Mouse (Mus musculus): ENCODE data around the gene B230217C12Rik. TPM values are rescaled to one million over a fixed set of nuclear protein-coding genes. Genes with fewer than 3 reads are reported as not detected.

Gene B230217C12Rik
- polyA plus RNA-seq, 1 experiment, result 1.8 TPM

DNA sequence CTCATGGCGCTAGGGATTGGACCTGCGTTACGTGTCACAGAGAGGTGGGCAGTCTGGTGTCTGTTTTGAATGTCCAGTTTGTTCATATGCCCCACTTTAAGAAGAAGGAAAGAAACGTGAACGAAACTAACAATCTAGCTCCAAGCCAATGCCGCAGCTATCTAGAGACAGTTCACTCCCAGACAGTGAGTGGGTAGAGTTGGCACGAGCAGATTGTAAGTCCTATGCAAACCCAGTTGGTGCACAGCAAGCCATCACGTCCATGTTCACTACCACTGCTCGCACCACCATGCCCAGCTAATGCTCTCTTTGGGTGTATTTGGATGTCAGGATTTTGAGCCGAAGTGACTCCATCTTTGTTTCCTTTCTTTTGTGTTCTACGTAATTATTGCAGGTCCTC, 16.4 kb upstream of the B230217C12Rik start:
- Histone ChIP-seq H3K4me3 (ENCODE audit: extremely low read depth, insufficient read depth, insufficient read length) (no peak overlapping the region), H3K27me3 (ENCODE audit: control insufficient read depth, insufficient read depth, low read length) (no peaks in the 10 kb centered on the region), H3K36me3 (ENCODE audit: control insufficient read depth, insufficient read depth, low read length) (peaks cover 9% of the 10 kb centered on the region), H3K4me1 (ENCODE audit: control insufficient read depth, insufficient read depth, insufficient read length) (peaks cover 34% of the 10 kb centered on the region), H3K27ac (ENCODE audit: insufficient read depth, low read length) (no peak overlapping the region)
- DNase-seq (ENCODE audit: low read depth in 1 of 2, low spot score in 2 of 2), result no peak
- 95% methylated on average over 11 of the region's 11 CpGs for WGBS
- TF ChIP-seq POLR2A (IDR thresholded peaks at IDR 0.05; ENCODE audit: low read depth, low read length) (no peak), CTCF (IDR thresholded peaks at IDR 0.05; ENCODE audit: extremely low read depth, insufficient read depth, insufficient read length, insufficient replicate concordance) (no peak)

DNA sequence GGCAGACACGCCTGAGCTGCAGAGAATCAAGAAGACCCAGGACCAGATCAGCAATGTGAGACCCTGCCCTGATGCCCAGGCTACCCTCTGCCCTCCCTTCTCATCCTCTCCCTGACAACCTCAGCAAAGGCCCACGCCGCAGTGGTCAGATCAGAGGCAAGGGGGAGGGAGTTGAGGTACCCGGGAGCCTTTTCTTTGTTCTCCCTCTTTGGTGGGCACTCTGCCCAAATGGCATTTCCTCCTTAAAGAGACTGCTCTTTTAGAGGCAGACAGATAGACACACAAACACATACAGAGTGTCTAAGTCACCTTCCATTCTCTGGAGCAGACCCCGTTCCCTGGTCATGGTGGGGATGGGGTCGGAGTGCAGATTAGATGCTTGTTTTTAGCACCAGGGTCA, 15.7 kb upstream of the B230217C12Rik start:
- DNase-seq (ENCODE audit: low read depth in 1 of 2, low spot score in 2 of 2), result no peak
- Histone ChIP-seq H3K4me3 (ENCODE audit: extremely low read depth, insufficient read depth, insufficient read length) (no peak overlapping the region), H3K27me3 (ENCODE audit: control insufficient read depth, insufficient read depth, low read length) (no peaks in the 10 kb centered on the region), H3K4me1 (ENCODE audit: control insufficient read depth, insufficient read depth, insufficient read length) (peaks cover 37% of the 10 kb centered on the region), H3K27ac (ENCODE audit: insufficient read depth, low read length) (peak overlapping the region; percentile 81), H3K36me3 (ENCODE audit: control insufficient read depth, insufficient read depth, low read length) (peaks cover 6% of the 10 kb centered on the region)
- TF ChIP-seq CTCF (IDR thresholded peaks at IDR 0.05; ENCODE audit: extremely low read depth, insufficient read depth, insufficient read length, insufficient replicate concordance) (no peak), POLR2A (IDR thresholded peaks at IDR 0.05; ENCODE audit: low read depth, low read length) (no peak)
- 12% methylated on average over 6 of the region's 6 CpGs for WGBS

DNA sequence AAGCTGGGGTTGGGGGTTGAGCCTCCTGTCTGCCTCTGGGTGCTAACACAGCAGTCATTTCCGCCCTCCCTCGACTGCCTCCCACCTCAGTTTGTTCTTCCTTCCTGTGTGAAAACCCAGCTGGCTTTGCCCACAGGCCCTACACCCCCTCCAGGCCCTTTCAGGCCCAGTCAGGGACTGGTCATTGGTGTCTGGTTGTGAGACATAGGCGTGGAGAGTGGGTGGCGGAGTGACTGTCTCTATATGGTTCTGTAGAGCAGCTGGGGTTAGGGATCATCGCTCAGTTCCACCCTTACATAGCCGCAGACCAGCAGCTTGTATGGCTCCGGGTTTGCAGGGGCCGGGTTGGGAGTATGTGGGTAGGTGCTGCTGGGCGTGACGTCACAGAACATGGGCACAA, 15.3 kb upstream of the B230217C12Rik start:
- peak in 1 of 2 experiments; percentile 64 for DNase-seq (ENCODE audit: low read depth in 1 of 2, low spot score in 2 of 2)
- Histone ChIP-seq H3K27ac (ENCODE audit: insufficient read depth, low read length) (peak overlapping the region; percentile 81), H3K27me3 (ENCODE audit: control insufficient read depth, insufficient read depth, low read length) (no peaks in the 10 kb centered on the region), H3K36me3 (ENCODE audit: control insufficient read depth, insufficient read depth, low read length) (peaks cover 5% of the 10 kb centered on the region; the same call in 1 of the 2 replicates), H3K4me3 (ENCODE audit: extremely low read depth, insufficient read depth, insufficient read length) (no peak overlapping the region; the same call in 1 of the 2 replicates), H3K4me1 (ENCODE audit: control insufficient read depth, insufficient read depth, insufficient read length) (peaks cover 39% of the 10 kb centered on the region)
- TF ChIP-seq CTCF (IDR thresholded peaks at IDR 0.05; ENCODE audit: extremely low read depth, insufficient read depth, insufficient read length, insufficient replicate concordance) (no peak), POLR2A (IDR thresholded peaks at IDR 0.05; ENCODE audit: low read depth, low read length) (no peak)
- WGBS, result 20% methylated on average over 10 of the region's 10 CpGs

DNA sequence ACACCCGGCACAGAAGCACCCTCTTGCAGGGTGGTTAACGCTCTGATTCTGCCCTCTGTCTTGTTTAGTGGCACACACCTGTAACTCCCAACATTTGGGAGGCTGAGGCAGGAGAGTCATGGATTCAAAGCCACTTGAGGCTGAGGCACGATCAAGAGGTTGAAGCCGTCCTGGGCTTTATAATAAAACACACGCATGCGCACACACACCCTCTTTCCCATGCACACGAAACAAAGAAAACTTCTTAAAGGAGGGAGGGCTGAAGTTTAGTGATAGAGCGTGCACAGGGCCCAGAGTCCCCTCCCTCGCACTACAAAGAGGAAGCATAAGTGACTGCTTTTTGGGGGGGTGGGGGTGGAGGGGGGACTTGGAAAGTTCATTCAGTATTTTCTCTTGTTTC, 14.6 kb upstream of the B230217C12Rik start:
- H3K36me3 ChIP-seq (ENCODE audit: control insufficient read depth, insufficient read depth, low read length), result peaks cover 5% of the 10 kb centered on the region; the same call in 1 of the 2 replicates
- 16% methylated on average over 9 of the region's 9 CpGs for WGBS
- H3K27ac ChIP-seq (ENCODE audit: insufficient read depth, low read length), result peak overlapping the region; percentile 81; the same call in 1 of the 2 replicates
- no peak for DNase-seq (ENCODE audit: low read depth in 1 of 2, low spot score in 2 of 2)
- TF ChIP-seq POLR2A (IDR thresholded peaks at IDR 0.05; ENCODE audit: low read depth, low read length), result no peak
- no peak for TF ChIP-seq CTCF (IDR thresholded peaks at IDR 0.05; ENCODE audit: extremely low read depth, insufficient read depth, insufficient read length, insufficient replicate concordance)
- H3K27me3 ChIP-seq (ENCODE audit: control insufficient read depth, insufficient read depth, low read length), result no peaks in the 10 kb centered on the region
- peaks cover 46% of the 10 kb centered on the region for H3K4me1 ChIP-seq (ENCODE audit: control insufficient read depth, insufficient read depth, insufficient read length)
- no peak overlapping the region for H3K4me3 ChIP-seq (ENCODE audit: extremely low read depth, insufficient read depth, insufficient read length)

DNA sequence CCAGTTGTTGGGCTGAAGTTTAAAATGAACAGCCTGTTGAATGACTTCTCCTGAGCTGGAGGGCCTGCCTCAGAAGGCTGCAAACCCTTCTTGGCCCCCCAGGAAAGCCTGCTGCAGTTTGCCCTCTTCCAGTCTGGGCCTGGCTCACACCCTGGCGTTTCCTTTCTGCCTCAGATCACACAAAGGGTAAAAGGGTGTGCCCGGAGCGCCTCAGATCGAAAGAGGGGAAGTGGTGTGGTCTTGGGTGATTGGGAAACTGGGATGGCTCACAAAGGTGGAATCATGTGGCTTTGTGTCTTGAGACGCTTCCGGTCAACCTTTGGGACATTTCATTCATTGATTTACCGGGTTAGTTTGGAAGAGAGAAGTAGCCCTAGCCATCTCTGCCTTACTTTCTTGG, 14.2 kb upstream of the B230217C12Rik start:
- Histone ChIP-seq H3K4me3 (ENCODE audit: extremely low read depth, insufficient read depth, insufficient read length) (no peak overlapping the region), H3K36me3 (ENCODE audit: control insufficient read depth, insufficient read depth, low read length) (peaks cover 5% of the 10 kb centered on the region; the same call in 1 of the 2 replicates), H3K27ac (ENCODE audit: insufficient read depth, low read length) (peak overlapping the region; percentile 81; the same call in 1 of the 2 replicates), H3K4me1 (ENCODE audit: control insufficient read depth, insufficient read depth, insufficient read length) (peaks cover 46% of the 10 kb centered on the region), H3K27me3 (ENCODE audit: control insufficient read depth, insufficient read depth, low read length) (no peaks in the 10 kb centered on the region)
- TF ChIP-seq CTCF (IDR thresholded peaks at IDR 0.05; ENCODE audit: extremely low read depth, insufficient read depth, insufficient read length, insufficient replicate concordance) (no peak), POLR2A (IDR thresholded peaks at IDR 0.05; ENCODE audit: low read depth, low read length) (no peak)
- no peak for DNase-seq (ENCODE audit: low read depth in 1 of 2, low spot score in 2 of 2)
- 23% methylated on average over 7 of the region's 7 CpGs for WGBS

DNA sequence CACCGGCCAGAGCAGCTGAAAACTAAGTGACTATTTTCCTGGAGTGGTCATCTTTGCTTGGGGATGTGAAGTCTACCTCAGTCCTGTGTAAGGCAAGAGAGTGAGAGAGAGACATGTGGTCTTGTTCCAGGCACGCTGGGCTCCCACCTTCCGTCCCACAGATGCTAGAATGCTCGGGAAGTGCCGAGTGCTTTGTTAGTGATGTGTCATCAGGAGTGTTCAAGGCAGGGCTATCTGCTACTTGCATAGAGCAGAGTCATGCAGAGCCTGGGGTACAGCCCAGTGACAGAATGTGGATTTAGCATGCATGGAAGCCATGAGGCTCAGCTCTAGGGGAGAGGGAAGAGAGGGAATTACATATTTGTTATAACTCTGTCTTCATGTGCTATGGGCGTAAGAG, 12.9 kb upstream of the B230217C12Rik start:
- Histone ChIP-seq H3K27ac (ENCODE audit: insufficient read depth, low read length) (no peak overlapping the region), H3K4me3 (ENCODE audit: extremely low read depth, insufficient read depth, insufficient read length) (no peak overlapping the region), H3K27me3 (ENCODE audit: control insufficient read depth, insufficient read depth, low read length) (no peaks in the 10 kb centered on the region), H3K36me3 (ENCODE audit: control insufficient read depth, insufficient read depth, low read length) (peaks cover 5% of the 10 kb centered on the region; the same call in 1 of the 2 replicates), H3K4me1 (ENCODE audit: control insufficient read depth, insufficient read depth, insufficient read length) (peaks cover 46% of the 10 kb centered on the region)
- 92% methylated on average over 6 of the region's 6 CpGs for WGBS
- TF ChIP-seq POLR2A (IDR thresholded peaks at IDR 0.05; ENCODE audit: low read depth, low read length) (no peak), CTCF (IDR thresholded peaks at IDR 0.05; ENCODE audit: extremely low read depth, insufficient read depth, insufficient read length, insufficient replicate concordance) (no peak)
- DNase-seq (ENCODE audit: low read depth in 1 of 2, low spot score in 2 of 2), result no peak

DNA sequence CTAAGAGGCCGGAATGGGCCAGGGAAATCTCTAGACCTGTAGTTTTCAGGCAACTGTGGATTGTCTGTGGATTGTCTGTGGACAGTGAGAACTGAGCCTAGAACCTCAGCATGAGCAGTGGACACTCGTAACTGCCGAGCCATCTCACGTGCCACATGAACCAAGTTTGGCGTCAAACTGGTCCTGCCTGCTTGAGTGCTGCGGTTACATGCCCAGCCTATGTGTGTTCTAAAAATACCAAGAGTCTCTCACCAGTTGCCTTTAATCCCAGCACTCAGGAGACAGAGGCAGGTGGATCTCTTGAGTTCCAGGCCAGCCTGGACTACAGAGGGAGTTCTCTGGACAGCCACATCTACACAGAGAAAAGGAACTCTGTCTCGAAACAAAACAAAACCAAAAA, 11.2 kb upstream of the B230217C12Rik start:
- 35% methylated on average over 7 of the region's 7 CpGs for WGBS
- H3K36me3 ChIP-seq (ENCODE audit: control insufficient read depth, insufficient read depth, low read length), result peaks cover 10% of the 10 kb centered on the region

More for the DNA sequence above, 11.2 kb upstream of the B230217C12Rik start:
- no peak for DNase-seq (ENCODE audit: low read depth in 1 of 2, low spot score in 2 of 2)
- no peak overlapping the region for H3K4me3 ChIP-seq (ENCODE audit: extremely low read depth, insufficient read depth, insufficient read length)
- H3K4me1 ChIP-seq (ENCODE audit: control insufficient read depth, insufficient read depth, insufficient read length), result peaks cover 44% of the 10 kb centered on the region
- H3K27me3 ChIP-seq (ENCODE audit: control insufficient read depth, insufficient read depth, low read length), result no peaks in the 10 kb centered on the region
- H3K27ac ChIP-seq (ENCODE audit: insufficient read depth, low read length), result no peak overlapping the region
- TF ChIP-seq POLR2A (IDR thresholded peaks at IDR 0.05; ENCODE audit: low read depth, low read length), result no peak
- TF ChIP-seq CTCF (IDR thresholded peaks at IDR 0.05; ENCODE audit: extremely low read depth, insufficient read depth, insufficient read length, insufficient replicate concordance), result no peak
